Mouse (Mus musculus) MEL (cell line): ENCODE data around the gene Prkag2.

ENCODE experiments used
- CTCF ChIP-seq, 3 experiments: IDR thresholded peaks in 2 of 3; conservative IDR thresholded peaks in 1 of 3; 2 replicates each; pipeline ENCODE4 v1.5.1; 2011 to 2012; ENCODE audit warnings: low read length in 3 of 3, low read depth in 2 of 3, mild to moderate bottlenecking in 2 of 3, improper control_type of control experiment in 1 of 3, inconsistent platforms in 1 of 3, mixed read lengths in 1 of 3, moderate library complexity in 1 of 3; ENCODE audit not compliant: control insufficient read depth in 1 of 3, insufficient read depth in 1 of 3, poor library complexity in 1 of 3, severe bottlenecking in 1 of 3
- E2F4 ChIP-seq: IDR thresholded peaks from 2 replicates; pipeline ENCODE4 v1.6.1; 2011; ENCODE audit warnings: low read depth, low read length, improper control_type of control experiment, borderline replicate concordance
- EP300 ChIP-seq, 2 experiments: IDR thresholded peaks; 2 replicates each; pipeline ENCODE4 v1.6.1; 2011; ENCODE audit warnings: improper control_type of control experiment in 2 of 2, low read length in 2 of 2, low read depth in 1 of 2, mild to moderate bottlenecking in 1 of 2
- MAFK ChIP-seq: IDR thresholded peaks from 2 replicates; pipeline ENCODE4 v1.6.1; 2011; ENCODE audit warnings: low read depth, mild to moderate bottlenecking, low read length, improper control_type of control experiment, borderline replicate concordance
- MAZ ChIP-seq: IDR thresholded peaks from 2 replicates; pipeline ENCODE4 v1.6.1; 2012; ENCODE audit warnings: low read depth, mild to moderate bottlenecking, inconsistent platforms, low read length, improper control_type of control experiment
- NRF1 ChIP-seq: IDR thresholded peaks from 2 replicates; pipeline ENCODE4 v1.6.1; 2014; ENCODE audit warnings: low read depth, mild to moderate bottlenecking, inconsistent platforms, low read length, improper control_type of control experiment, moderate library complexity; ENCODE audit not compliant: poor library complexity, insufficient read depth, severe bottlenecking
- POLR2A ChIP-seq, 2 experiments: IDR thresholded peaks; 2 replicates each; pipeline ENCODE4 v1.6.1; 2011 to 2012; ENCODE audit warnings: low read length in 2 of 2, mild to moderate bottlenecking in 2 of 2, control low read depth in 1 of 2, improper control_type of control experiment in 1 of 2, low read depth in 1 of 2, moderate library complexity in 1 of 2; ENCODE audit not compliant: control insufficient read depth in 1 of 2, insufficient read depth in 1 of 2, poor library complexity in 1 of 2

DNA sequence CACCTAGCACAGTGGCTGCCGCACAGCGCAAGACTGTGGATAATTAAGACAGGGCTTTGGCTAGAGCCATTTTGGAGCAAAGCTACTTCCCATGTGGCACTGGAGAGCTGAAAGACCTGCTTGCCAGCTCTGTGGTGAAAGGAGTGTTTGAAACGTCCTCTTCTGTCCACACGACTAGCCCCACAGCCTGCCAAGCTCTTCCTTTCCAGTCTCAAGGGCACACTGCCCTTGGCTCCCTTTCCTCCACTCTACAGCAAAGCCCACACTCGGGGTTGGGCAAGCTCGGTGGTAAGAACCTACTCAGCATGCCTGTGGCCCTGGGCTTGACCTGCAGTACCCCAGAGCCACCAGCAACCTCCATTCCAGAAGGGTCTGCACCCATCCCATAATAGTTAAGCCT lies 118.7 kb downstream of the Prkag2 start:
- TF ChIP-seq EP300 (IDR thresholded peaks at IDR 0.05; ENCODE audit: low read depth in 1 of 2, low read length in 2 of 2) = no peak
- TF ChIP-seq E2F4 = no peak
- no peak for TF ChIP-seq MAZ
- TF ChIP-seq NRF1 = no peak
- TF ChIP-seq POLR2A (IDR thresholded peaks at IDR 0.05; ENCODE audit: control insufficient read depth in 1 of 2, insufficient read depth in 1 of 2, low read depth in 1 of 2, low read length in 2 of 2, poor library complexity in 1 of 2) = no peak
- no peak for TF ChIP-seq CTCF (IDR thresholded peaks at IDR 0.05 in 2 of 3, conservative IDR thresholded peaks at IDR 0.05 in 1 of 3; ENCODE audit: control insufficient read depth in 1 of 3, insufficient read depth in 1 of 3, low read depth in 2 of 3, low read length in 3 of 3, poor library complexity in 1 of 3, severe bottlenecking in 1 of 3)
- TF ChIP-seq MAFK = no peak
